Mouse (Mus musculus): Measurements from ENCODE around the gene Pfkfb2.

The Pfkfb2 gene

DNA sequence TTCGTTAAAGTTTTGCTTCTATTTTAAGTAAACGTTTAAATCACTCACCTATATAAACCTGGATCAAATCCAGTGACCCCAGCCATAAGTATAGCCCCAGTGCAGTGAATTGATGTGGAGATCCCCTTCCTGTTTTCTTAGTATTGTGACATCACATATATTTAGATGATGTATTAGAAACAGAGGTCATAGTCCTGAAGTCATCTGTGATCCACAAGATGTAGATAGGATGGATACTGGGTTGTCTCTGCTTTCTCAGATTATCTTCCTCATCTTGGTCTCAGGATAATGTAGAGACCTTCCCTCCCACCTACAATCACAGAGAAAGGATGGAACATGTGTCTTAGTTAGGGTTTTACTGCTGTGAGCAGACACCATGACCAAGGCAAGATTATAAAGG, at the start of gene Pfkfb2:
Gene Pfkfb2, minus strand, starts transcription at position 101 of the 400 bp plus-strand sequence.
- no peak for DNase-seq (ENCODE audit: low spot score in 2 of 2)

DNA sequence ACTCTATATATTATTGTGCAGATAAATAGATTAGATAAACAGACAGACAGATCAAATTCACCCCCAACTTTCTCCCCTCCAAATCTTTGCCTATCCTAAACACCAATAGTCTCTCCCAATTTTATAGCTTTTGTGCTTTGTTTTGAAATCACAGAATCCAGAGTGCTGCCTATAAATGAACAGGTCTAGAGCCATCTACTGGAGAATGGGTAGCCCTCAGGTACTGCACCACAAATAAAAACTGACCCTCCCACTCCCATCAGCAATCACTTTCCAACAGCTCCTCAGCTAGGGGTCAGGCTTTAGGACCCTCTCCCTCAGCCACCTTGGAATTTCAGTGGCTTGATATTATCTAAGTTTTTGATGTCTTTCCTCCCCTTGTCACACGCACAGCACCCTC, 47.6 kb upstream of the Pfkfb2 start:
- no peak for DNase-seq (ENCODE audit: low spot score in 2 of 2)

DNA sequence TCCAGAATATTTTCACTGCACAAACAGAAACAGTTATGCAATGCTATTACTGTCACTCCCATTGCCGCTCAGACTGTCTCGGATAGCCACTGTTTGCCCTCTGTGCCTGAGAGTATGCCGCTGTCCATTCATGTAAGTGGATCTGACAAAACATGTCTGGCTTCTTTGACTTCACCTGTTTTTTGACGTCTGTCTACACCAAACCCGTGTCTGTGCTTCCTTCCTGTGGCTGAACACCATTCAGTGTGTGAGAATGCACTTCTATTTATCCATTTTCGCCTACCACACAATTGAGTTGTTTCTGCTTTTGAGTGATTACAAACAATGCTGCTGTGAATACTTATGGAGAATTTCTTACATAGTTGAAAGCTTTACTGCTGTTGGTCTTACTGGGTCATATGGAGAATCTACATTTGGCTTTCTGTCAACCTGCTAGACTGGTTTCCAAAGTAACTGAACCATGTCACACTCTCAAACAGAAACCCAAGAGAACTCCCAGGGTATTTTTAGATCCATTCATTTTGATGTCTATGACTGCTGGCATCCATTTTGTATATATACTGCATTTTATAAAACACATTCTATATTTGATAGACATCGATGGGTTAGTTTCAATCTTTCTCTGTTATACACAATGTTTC, 46.8 kb upstream of the Pfkfb2 start:
- no peak for DNase-seq (ENCODE audit: low spot score in 2 of 2)

DNA sequence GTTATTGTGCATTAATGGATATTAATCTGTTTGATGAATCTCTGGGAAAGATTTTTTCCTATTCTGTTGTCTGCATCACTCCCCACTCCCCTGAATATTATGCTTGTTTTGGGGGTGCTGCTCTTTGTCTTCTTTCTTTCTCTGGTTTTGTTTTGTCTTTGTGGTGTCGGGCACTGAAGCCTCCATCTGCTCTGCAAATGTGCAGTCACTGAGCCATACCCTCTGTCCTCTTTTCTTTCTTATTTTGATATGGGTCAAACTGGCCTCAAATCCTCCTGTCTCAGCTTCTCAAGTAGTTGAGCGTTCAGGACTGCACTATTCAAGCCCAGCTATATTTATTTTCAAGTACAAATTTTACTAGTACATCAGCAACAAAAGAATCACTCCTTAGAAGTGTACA, 46.2 kb upstream of the Pfkfb2 start:
- no peak for DNase-seq (ENCODE audit: low spot score in 2 of 2)

DNA sequence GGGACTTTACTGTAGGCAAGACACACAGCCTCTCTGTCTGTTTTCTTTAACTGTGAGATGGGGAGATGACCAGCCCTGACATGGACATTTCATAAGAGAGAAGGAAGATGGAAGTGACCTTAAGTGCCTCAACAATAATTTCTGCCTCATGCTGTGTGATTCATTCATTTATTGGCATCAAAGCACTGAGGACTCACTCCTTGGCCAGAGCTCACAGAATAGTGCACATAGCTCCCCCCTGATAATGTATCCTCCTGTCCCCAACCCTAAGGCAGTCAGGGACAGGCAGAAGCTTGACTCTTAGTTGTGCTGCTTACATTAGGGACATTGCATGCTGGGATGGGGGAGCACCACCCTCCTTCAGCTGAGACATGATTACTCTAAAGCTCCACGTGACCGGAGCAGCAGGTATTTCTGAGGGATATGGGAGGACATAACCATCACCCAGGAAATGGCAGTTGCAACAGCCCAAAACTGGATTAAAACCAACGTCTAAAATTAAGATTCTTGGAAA, 42.0 kb upstream of the Pfkfb2 start:
- no peak for DNase-seq (ENCODE audit: low spot score in 2 of 2)

DNA sequence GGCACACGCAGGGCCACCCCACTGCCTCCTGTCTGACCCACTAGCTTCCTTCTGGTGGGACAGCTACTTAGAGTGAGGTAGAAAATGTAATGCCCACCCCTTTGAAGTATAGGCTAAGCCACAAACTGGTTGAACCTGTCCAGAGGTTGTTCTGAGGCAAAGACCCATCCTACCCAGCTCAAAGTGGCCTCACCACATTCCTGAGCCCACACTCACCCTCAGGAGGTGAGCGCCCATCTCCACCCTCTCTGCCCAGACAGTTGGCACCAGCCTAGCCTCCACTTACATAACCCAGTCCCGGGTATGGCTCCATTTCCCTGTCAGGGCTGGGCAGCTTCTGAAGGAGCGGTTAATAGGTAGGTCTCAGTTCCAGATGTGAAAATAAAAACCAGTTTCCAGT, 41.4 kb upstream of the Pfkfb2 start:
- DNase-seq (ENCODE audit: low spot score in 2 of 2): no peak

DNA sequence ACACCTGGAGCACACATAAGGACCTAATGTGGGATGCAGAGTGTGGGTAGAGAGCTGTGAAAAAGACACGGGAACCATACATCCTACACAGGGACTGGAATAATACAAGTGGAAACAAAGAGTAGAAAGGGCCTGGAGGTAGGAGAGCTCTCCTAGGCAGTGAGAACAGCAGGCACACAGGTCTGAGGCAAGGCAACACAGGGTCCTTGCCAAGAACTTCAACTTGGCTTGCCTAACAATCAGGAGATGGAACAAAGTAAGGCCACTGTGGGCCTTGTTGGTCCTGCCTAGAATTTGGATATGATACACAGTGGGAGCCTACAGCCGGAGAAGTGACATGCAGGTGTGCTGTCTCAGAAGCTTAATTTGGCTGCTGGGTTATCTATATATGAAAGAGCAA, 40.9 kb upstream of the Pfkfb2 start:
- DNase-seq (ENCODE audit: low spot score in 2 of 2): peak in 1 of 2 experiments; percentile 4

DNA sequence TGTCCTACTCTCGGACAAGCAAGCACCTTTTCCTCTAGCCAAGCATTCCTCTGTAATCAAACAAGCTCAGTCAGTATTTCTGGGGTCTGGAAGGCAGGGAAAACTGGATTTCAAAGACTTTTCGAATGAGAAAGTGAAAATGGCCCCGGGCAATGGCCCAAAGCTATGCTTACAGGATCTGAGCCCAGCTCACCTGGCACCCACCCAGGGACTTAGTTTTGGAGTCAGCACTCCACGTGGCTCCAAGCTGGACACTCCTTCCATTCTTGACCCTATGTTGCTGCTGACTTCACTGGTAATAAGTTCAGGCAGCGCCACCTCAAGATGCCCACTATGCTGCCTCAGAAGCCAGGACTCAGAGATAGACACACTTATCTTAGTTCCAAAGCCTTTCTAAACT, 38.0 kb upstream of the Pfkfb2 start:
- DNase-seq (ENCODE audit: low spot score in 2 of 2): no peak

DNA sequence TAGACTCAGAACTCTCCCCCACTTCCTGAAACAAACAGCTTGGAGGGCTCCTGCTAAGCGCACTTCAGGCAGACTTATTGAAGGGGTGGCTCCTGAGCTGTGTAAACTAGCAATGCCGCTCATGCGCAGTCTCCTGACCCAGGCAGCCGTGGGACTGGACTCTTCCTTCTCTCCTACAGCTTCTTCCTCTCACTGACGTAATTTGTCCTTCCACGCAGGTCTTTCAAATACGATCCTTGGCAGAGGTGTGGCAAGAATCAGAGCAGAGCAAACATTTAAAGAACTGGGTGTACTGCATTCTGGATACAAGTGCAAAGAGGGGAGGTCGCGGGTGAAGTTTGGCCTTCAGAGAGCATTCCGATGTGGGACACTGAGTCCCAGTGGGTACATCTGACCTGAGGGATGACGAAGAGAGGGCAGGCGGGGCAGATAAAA, 35.0 kb upstream of the Pfkfb2 start:
- no peak for DNase-seq (ENCODE audit: low spot score in 2 of 2)

DNA sequence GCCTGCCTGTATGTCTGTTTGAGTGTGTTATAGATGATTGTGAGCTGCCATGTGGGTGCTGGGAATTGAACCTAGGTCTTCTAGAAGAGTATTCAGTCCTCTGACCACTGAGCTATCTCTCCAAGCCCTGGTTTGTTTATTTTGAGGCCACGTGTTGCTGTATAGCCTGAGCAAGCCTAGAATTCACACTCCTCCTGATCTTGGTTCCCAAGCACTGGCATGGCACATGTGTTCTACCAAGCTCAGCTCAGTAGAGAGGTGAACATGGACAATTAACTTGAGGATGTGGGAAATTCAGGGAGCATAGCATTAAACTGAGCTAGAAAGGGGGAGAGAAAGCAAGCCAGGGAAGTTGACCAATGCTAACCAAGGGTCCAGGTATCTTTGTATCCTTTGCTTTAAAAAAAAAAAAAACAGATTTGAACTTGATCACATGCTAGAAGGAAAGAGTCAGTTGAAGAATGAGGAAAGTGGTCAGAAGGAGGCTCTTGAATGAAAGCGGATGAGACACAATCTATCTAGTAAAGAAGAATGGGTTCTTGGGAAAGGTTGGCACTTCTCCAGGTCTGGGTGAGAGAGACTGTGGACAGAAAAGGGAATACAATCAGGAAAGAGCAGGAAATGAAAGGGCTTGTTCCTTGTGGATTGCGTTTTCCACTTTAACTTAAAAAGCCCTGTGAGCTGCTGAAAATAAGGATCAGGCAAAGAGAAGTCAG, 33.1 kb upstream of the Pfkfb2 start:
- DNase-seq (ENCODE audit: low spot score in 2 of 2): no peak

DNA sequence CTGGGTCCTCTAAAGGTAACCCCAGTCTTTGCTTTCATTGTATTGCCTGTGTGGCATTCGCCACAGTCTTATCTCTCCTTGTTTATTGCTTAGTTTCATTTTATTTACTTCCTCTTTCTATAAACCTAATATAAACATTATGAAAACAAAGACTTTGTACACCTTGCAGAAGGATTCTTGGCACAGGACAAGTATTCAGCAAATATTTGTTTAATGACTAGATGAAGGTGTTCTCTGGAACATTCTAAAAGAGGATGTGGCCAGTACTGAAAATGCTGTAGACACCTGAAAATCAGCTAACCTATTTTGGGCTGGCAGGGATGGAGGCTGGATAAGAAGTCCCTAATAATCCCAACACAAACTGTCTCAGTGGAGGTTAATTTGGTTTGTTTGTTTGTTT, 32.5 kb upstream of the Pfkfb2 start:
- no peak for DNase-seq (ENCODE audit: low spot score in 2 of 2)

DNA sequence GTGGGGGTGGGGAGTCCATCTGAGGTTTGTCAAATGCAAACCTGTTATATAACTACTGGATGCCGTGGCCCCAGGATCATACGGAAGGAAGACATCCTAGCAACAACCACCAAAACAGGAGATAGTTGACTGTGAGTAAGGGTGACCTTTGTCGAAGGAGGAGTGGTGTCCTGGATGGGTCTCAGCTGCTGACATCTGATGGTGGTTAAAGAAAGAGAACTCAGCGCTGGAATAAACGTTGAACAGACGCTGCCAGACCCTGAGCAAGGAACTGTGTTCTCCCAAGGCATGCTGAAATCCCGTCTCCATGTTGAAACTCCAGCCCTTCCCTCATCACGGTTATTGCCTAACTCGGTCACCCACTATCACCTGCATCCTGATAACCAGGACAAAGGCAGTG, 30.6 kb upstream of the Pfkfb2 start:
- no peak for DNase-seq (ENCODE audit: low spot score in 2 of 2)

DNA sequence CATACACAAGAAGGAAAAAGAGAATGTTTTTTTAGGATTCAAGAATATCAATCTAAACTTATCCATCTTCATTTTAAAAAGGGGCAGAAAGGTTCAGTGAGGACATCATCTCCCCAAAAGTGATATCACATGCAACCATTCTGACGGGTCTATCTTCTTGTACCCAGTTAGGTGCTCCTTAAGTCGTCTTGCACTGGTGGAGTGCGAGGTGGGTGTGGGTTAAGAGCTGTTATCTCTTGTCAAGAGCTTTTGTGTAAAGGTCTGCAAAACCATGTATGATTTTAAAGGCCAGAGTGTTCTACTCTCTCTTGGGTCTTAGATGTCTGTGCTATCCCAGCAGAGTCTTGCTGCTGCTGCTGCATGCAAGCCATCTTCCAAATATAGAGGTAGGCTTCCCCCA, 17.8 kb upstream of the Pfkfb2 start:
- DNase-seq (ENCODE audit: low spot score in 2 of 2): no peak

DNA sequence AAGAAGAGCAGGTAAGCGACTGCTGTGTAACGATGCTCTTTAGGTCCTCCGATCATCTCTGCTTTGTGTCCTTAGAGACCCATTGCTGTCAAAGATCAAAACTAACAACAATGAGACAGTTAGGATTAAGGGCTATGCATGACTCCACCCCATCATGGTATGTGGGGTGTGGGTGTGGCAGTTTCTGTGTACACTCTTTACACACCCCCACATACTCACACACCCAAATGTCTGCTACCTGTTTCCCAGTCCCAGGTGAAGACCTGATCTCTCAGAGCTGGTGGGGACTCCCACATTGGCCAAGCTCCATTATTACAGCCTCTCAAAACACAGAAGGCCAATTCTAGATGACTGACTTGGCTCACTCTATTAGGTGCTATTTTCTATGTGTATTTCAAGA, 16.5 kb upstream of the Pfkfb2 start:
- no peak for DNase-seq (ENCODE audit: low spot score in 2 of 2)

DNA sequence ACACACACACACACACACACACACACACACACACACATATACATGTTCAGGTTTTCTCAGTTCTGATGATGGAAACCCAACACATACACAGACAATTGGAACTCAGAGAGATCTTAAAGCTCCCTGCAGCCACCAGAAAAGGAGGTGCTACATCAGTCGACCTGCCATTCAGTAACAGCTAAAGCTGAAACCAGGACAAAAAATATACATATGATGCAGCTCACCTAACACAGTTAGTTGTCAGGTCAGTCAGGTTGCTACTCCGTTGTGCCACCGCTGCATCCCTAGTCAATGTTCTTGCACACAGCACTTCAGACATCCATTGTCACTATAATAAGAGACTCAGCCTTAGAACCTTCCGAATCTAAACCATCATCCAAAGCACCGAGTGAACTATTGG, 15.9 kb upstream of the Pfkfb2 start:
- DNase-seq (ENCODE audit: low spot score in 2 of 2): no peak

DNA sequence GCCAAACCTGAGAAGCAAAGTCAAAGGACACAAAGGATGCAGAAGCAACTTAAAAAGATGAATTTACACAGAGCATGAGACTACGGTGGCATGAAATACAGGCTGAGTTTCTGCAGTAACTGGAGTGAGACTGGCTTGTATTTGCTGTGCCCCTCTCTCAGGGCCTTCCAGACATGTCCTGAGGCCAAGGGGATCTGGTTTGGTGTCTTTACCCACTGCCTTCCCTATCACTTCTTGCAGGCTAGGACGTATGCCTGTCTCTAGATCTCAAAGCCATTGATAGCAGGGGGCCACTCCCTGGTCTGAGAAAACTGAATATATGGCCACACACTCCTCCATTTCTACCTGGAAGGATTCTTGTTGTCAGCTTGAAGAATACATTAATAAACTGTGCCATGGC, 15.2 kb upstream of the Pfkfb2 start:
- DNase-seq (ENCODE audit: low spot score in 2 of 2): no peak

DNA sequence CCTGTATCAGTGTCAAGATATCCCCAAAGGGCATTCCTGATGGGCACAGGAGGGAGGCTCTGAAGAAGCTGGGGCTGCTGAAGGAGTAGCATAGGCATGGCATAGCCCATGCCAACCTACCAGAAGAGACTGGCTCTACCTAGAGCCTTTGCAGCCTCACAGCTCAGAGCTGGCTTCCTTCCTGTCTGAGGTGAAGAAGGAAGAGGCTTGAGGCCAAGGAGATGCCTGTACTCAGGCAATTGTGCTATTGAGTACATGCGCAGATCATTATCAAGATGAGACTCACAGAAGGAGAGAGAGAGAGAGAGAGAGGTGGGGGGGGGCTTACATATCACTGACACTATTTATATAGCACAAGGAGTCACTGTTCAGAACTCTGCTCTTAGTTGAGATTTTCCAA, 14.7 kb upstream of the Pfkfb2 start:
- DNase-seq (ENCODE audit: low spot score in 2 of 2): no peak

DNA sequence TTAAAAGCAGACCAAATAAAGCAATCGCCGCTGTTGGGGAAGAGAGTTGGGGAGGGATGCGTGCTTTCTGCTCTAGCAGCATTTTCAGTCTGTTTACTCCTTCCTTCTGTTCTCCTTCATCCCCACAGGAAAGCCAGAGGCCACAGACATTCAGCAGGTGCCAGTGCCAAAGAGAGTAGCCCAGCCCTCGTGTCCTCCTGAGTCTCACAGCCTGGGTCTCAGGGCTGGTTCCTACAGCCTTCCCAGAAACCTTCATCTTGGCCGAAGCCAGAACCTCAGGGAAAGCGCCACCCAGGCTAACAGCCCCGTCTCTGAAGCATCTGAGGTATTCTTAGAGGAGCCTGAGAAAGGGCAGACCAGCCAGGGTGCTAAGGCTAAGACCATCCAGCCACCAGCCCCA, 13.1 kb upstream of the Pfkfb2 start:
- DNase-seq (ENCODE audit: low spot score in 2 of 2): no peak

DNA sequence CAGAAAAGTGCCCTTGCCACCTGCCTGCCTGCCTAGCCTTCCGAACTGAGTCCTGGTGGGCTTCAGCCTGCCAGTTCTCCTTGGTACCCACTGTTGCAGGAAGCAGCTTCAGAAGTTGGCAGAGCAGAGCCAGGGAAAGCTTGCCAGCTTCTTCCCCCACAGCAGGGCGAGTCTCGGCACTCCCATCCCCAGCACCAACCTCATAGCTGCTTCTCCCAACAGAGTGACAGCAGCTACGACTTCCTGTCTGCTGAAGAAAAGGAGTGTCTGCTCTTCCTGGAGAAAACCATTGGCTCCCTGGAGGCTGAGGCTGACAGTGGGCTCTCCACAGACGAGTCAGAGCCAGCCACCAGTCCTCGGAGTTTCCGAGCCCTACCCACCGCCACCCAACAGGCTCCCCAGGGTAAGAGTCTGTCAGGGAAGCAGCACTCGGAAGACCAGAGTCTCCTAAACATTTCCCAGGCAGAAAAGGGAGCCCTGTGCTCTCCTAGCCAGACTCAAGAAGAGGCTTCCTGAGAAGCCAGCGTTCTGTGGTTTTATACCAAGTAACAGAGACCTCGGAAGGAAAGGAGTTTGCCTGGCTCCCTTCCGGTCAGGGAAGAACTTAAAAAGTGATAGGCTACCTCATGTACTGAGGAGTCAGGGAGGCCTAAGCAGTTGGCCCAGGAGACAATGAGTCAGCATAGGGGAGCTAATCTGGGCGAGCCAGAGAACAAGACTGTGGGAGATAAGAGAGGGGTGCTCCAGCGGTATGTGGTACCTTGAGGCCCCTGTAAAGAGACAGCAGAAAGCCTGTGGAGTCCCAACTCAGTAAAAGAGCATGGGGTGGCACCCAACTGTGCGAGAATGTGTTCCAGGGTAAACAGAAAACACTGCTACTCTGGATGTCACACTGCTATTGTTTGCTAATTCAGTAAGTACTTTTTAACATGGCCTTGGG, 12.0 kb upstream of the Pfkfb2 start:
- peak; percentile 57 to 62 for DNase-seq (ENCODE audit: low spot score in 2 of 2)

DNA sequence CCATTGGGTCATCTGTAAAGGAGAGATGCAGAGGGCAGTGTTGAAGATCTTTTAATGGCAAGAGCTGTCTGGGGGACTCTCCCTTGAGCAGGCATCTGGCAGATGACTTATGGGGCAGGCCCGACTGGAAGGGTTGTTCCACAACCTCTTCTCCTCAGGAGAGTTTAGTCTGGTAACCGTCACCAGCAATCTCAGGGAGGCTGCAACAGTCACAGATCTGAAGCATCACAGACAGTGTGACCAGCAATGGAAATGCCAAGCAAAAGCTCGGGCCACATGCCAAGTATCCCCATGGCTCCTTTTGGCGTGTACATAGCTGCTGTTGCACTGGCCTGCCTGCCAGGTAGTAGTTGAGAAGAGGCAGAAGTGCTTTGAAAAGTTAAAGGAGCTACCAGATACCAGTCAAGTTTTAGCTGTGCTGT, 11.2 kb upstream of the Pfkfb2 start:
- peak in 1 of 2 experiments; percentile 34 for DNase-seq (ENCODE audit: low spot score in 2 of 2)

DNA sequence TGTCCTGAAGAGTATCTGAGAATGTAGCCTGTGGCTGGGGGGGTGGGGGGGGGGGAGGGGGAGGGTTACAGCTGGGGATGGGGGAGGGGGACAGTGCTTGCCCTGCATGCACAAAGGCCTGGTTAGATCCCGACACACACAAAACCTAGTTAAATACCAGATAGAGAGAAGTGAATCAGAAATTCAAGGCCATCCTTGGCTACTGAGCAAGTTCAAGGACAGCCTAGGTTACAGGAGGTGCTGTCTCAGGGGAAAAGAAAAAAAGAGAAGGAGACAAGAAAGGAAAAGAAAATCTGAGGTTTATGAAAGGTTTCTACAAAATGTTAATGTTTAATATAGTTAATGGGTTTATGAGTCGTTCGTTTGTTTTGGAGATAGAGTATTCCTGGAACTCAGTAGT, 10.6 kb upstream of the Pfkfb2 start:
- no peak for DNase-seq (ENCODE audit: low spot score in 2 of 2)

DNA sequence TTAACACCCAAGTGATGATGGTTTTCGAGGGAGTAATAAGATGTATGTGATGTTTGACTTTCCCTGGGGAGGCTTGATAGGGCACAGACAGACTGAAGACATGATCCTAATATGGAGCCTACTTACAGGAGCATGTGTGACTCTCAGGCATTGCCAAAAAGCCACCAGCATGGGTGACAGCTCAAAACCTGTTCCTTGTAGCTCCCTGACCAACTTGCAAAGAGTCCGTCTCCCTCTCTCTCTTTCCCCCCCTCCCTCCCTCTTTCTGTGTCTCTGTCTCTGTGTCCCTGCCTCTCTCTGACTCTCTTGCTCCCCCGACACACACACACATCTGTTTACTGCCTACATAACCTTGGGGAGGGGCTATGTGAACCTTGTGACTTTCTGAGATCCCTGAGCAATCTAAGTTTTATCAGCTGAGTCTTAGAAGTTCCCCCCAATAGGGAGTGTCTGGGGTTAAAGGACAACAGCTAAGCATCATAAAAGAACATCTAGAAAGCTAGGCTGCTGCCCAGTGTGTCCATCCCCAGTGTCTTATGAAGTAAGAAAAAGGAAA, 9.6 kb upstream of the Pfkfb2 start:
- no peak for DNase-seq (ENCODE audit: low spot score in 2 of 2)
